Mouse (Mus musculus): ENCODE data around the gene Adgre5.

Gene Adgre5

GRCm38 (mm10) chr8:83684517-83684916 is 56.6 kb downstream of the Adgre5 start:
- no peak for DNase-seq (ENCODE audit: low spot score)

GRCm38 (mm10) chr8:83681099-83681498 is 60.0 kb downstream of the Adgre5 start:
- no peak for DNase-seq (ENCODE audit: low spot score)

- no peak for DNase-seq (ENCODE audit: low spot score)
These were observed 60.5 kb downstream of the Adgre5 start for GRCm38 (mm10) chr8:83680603-83681002.

- DNase-seq (ENCODE audit: low spot score): no peak
These were observed 61.3 kb downstream of the Adgre5 start for GRCm38 (mm10) chr8:83679866-83680265.

- no peak for DNase-seq (ENCODE audit: low spot score)
These were observed 66.6 kb downstream of the Adgre5 start for GRCm38 (mm10) chr8:83674497-83674896.

Measured in c-Kit-positive CD71-positive TER-119-positive erythroid progenitor cells, embryonic 14.5 days (primary cell).